Mouse (Mus musculus): ENCODE data around the gene Polr2i. TPM values are rescaled to one million over a fixed set of nuclear protein-coding genes. Genes with fewer than 3 reads are reported as not detected.

The Polr2i gene
- polyA plus RNA-seq, 1 experiment from 2014 or later = 174 TPM

- Histone ChIP-seq H3K4me1 (replicated peaks) (peaks cover 1% of the 10 kb centered on the region; the same call in 1 of the 2 replicates), H3K9ac (no peak overlapping the region), H3K9me3 (no peaks in the 10 kb centered on the region), H3K27me3 (no peaks in the 10 kb centered on the region), H3K36me3 (no peaks in the 10 kb centered on the region), H3K4me3 (no peak overlapping the region), H3K27ac (no peak overlapping the region), H3K4me2 (no peak overlapping the region)
- no peak for ATAC-seq (ENCODE audit: low FRiP score)
- 93% methylated on average over 3 of the region's 3 CpGs for WGBS
Observed at GRCm38 (mm10) chr7:30213881-30214280, 17.9 kb upstream of the Polr2i start.

- no peak overlapping the region for H3K4me2 ChIP-seq
- H3K27me3 ChIP-seq = no peaks in the 10 kb centered on the region
- no peak overlapping the region for H3K9ac ChIP-seq
- no peak for ATAC-seq (ENCODE audit: low FRiP score)
- no peak overlapping the region for H3K27ac ChIP-seq
- no peaks in the 10 kb centered on the region for H3K9me3 ChIP-seq
- no peak overlapping the region for H3K4me3 ChIP-seq
- no peaks in the 10 kb centered on the region for H3K36me3 ChIP-seq
- WGBS = 60% methylated on average over 3 of the region's 3 CpGs
- peaks cover 13% of the 10 kb centered on the region for H3K4me1 ChIP-seq (replicated peaks)
Observed at GRCm38 (mm10) chr7:30215875-30216274, 15.9 kb upstream of the Polr2i start.

GRCm38 (mm10) chr7:30216723-30217151 is 15.0 kb upstream of the Polr2i start:
- Histone ChIP-seq H3K4me2 (peak overlapping the region; percentile 51), H3K9ac (peak overlapping the region; percentile 63; the same call in 1 of the 2 replicates), H3K36me3 (no peaks in the 10 kb centered on the region), H3K27ac (peak overlapping the region; percentile 72), H3K27me3 (no peaks in the 10 kb centered on the region), H3K4me3 (peak overlapping the region; percentile 22), H3K4me1 (replicated peaks) (peaks cover 13% of the 10 kb centered on the region), H3K9me3 (no peaks in the 10 kb centered on the region)
- whole genome bisulfite sequencing = under 1% methylated on average over 16 of the region's 16 CpGs
- ATAC-seq (ENCODE audit: low FRiP score) = peak; percentile 72

- H3K4me3 ChIP-seq = no peak overlapping the region
- WGBS = 76% methylated on average over 2 of the region's 2 CpGs
- H3K9me3 ChIP-seq = no peaks in the 10 kb centered on the region
- H3K9ac ChIP-seq = no peak overlapping the region
- 0 out of 2 replicates have a peak, but pooled peaks have one; percentile 46 for ATAC-seq (ENCODE audit: low FRiP score)
- peaks cover 13% of the 10 kb centered on the region for H3K4me1 ChIP-seq (replicated peaks)
- no peak overlapping the region for H3K27ac ChIP-seq
- no peaks in the 10 kb centered on the region for H3K27me3 ChIP-seq
- H3K4me2 ChIP-seq = no peak overlapping the region
- peaks cover 3% of the 10 kb centered on the region for H3K36me3 ChIP-seq
Observed at GRCm38 (mm10) chr7:30217277-30217676, 14.5 kb upstream of the Polr2i start.

- Histone ChIP-seq H3K4me3 (peak overlapping the region; percentile 42), H3K9ac (peak overlapping the region; percentile 68), H3K27ac (peak overlapping the region; percentile 78), H3K4me2 (peak overlapping the region; percentile 74), H3K36me3 (peaks cover 22% of the 10 kb centered on the region), H3K4me1 (replicated peaks) (peaks cover 13% of the 10 kb centered on the region), H3K27me3 (no peaks in the 10 kb centered on the region), H3K9me3 (no peaks in the 10 kb centered on the region)
- peak; percentile 46 for ATAC-seq (ENCODE audit: low FRiP score)
- WGBS = 5% methylated on average over 16 of the region's 16 CpGs
Observed at GRCm38 (mm10) chr7:30219293-30220007, 12.3 kb upstream of the Polr2i start.

GRCm38 (mm10) chr7:30220008-30220356 is 11.8 kb upstream of the Polr2i start:
- Histone ChIP-seq H3K36me3 (peaks cover 27% of the 10 kb centered on the region), H3K4me1 (replicated peaks) (peaks cover 13% of the 10 kb centered on the region), H3K4me2 (peak overlapping the region; percentile 74), H3K9me3 (no peaks in the 10 kb centered on the region), H3K4me3 (peak overlapping the region; percentile 42), H3K27me3 (no peaks in the 10 kb centered on the region), H3K27ac (peak overlapping the region; percentile 41), H3K9ac (peak overlapping the region; percentile 68)
- 21% methylated on average over 11 of the region's 11 CpGs for WGBS
- no peak for ATAC-seq (ENCODE audit: low FRiP score)

GRCm38 (mm10) chr7:30221433-30221832 is 10.3 kb upstream of the Polr2i start:
- Histone ChIP-seq H3K27ac (no peak overlapping the region), H3K4me1 (replicated peaks) (peaks cover 13% of the 10 kb centered on the region), H3K9me3 (no peaks in the 10 kb centered on the region), H3K9ac (no peak overlapping the region), H3K4me3 (no peak overlapping the region), H3K27me3 (no peaks in the 10 kb centered on the region), H3K4me2 (no peak overlapping the region), H3K36me3 (peaks cover 42% of the 10 kb centered on the region)
- ATAC-seq (ENCODE audit: low FRiP score) = no peak
- WGBS = 86% methylated on average over 3 of the region's 3 CpGs

GRCm38 (mm10) chr7:30222205-30222604 is 9.5 kb upstream of the Polr2i start:
- Histone ChIP-seq H3K9me3 (no peaks in the 10 kb centered on the region), H3K27ac (no peak overlapping the region), H3K4me2 (no peak overlapping the region), H3K36me3 (peaks cover 49% of the 10 kb centered on the region), H3K9ac (no peak overlapping the region), H3K27me3 (no peaks in the 10 kb centered on the region), H3K4me3 (no peak overlapping the region), H3K4me1 (replicated peaks) (peaks cover 13% of the 10 kb centered on the region)
- ATAC-seq (ENCODE audit: low FRiP score) = no peak
- WGBS = 98% methylated on average over 5 of the region's 5 CpGs

GRCm38 (mm10) chr7:30224206-30224605 is 7.5 kb upstream of the Polr2i start:
- WGBS = 93% methylated on average over 12 of the region's 12 CpGs
- Histone ChIP-seq H3K36me3 (peaks cover 65% of the 10 kb centered on the region), H3K9ac (no peak overlapping the region), H3K27me3 (no peaks in the 10 kb centered on the region), H3K4me1 (replicated peaks) (peaks cover 9% of the 10 kb centered on the region), H3K27ac (no peak overlapping the region), H3K9me3 (no peaks in the 10 kb centered on the region), H3K4me3 (no peak overlapping the region), H3K4me2 (no peak overlapping the region)
- ATAC-seq (ENCODE audit: low FRiP score) = no peak

GRCm38 (mm10) chr7:30231328-30231668 is 450 bp upstream of the Polr2i start:
- Histone ChIP-seq H3K9me3 (no peaks in the 10 kb centered on the region), H3K27ac (peak overlapping the region; percentile 79), H3K27me3 (no peaks in the 10 kb centered on the region), H3K36me3 (peaks cover 57% of the 10 kb centered on the region), H3K4me1 (replicated peaks) (peaks cover 22% of the 10 kb centered on the region), H3K9ac (peak overlapping the region; percentile 78), H3K4me3 (peak overlapping the region; percentile 72), H3K4me2 (peak overlapping the region; percentile 78)
- WGBS = 2% methylated on average over 16 of the region's 16 CpGs
- no peak; the same call in 1 of the 2 replicates for ATAC-seq (ENCODE audit: low FRiP score)

- Histone ChIP-seq H3K4me1 (replicated peaks) (peaks cover 22% of the 10 kb centered on the region), H3K27ac (peak overlapping the region; percentile 97), H3K9ac (peak overlapping the region; percentile 82), H3K36me3 (peaks cover 43% of the 10 kb centered on the region), H3K4me2 (peak overlapping the region; percentile 67), H3K9me3 (no peaks in the 10 kb centered on the region), H3K27me3 (no peaks in the 10 kb centered on the region), H3K4me3 (peak overlapping the region; percentile 72)
- 6% methylated on average over 24 of the region's 24 CpGs for WGBS
- peak; percentile 3; the same call in 1 of the 2 replicates for ATAC-seq (ENCODE audit: low FRiP score)
Observed at GRCm38 (mm10) chr7:30232631-30233148, 942 bp downstream of the Polr2i start.

- H3K4me2 ChIP-seq = peak overlapping the region; percentile 67
- no peak for ATAC-seq (ENCODE audit: low FRiP score)
- H3K27me3 ChIP-seq = no peaks in the 10 kb centered on the region
- H3K4me3 ChIP-seq = peak overlapping the region; percentile 72; the same call in 1 of the 2 replicates
- WGBS = 92% methylated on average over 20 of the region's 20 CpGs
- H3K27ac ChIP-seq = no peak overlapping the region
- H3K9me3 ChIP-seq = no peaks in the 10 kb centered on the region
- H3K4me1 ChIP-seq (replicated peaks) = peaks cover 22% of the 10 kb centered on the region
- H3K36me3 ChIP-seq = peaks cover 36% of the 10 kb centered on the region
- H3K9ac ChIP-seq = peak overlapping the region; percentile 16; the same call in 1 of the 2 replicates
Observed at GRCm38 (mm10) chr7:30233387-30233786, 1.6 kb downstream of the Polr2i start.

Data from hindbrain, embryonic 13.5 days (tissue).